Mouse (Mus musculus): ENCODE measurements around the gene H2-Q6. TPM values are rescaled to one million over a fixed set of nuclear protein-coding genes. Genes with fewer than 3 reads are reported as not detected.

H2-Q6 gene
- 1,046 TPM for polyA plus RNA-seq (2017; shearing (Covaris generic))

GRCm38 (mm10) chr17:35424624-35425416, at the start of gene H2-Q6:
Gene H2-Q6, plus strand, starts transcription at chr17:35424850.

GRCm38 (mm10) chr17:35379369-35379728, 45.3 kb upstream of the H2-Q6 start, which contains the start of gene H2-Q4:
Gene H2-Q4, plus strand, starts transcription at chr17:35379617.

GRCm38 (mm10) chr17:35438885-35439284, 14.2 kb downstream of the H2-Q6 start, which contains the start of gene H2-Q7:
Gene H2-Q7, plus strand, starts transcription at chr17:35439155.

GRCm38 (mm10) chr17:35469842-35470751, 45.4 kb downstream of the H2-Q6 start, which contains the start of gene H2-Q10:
Gene H2-Q10, plus strand, starts transcription at chr17:35470089.

Other genes with a start within 250 kb of the H2-Q6 start
- not detected for gene Aif1, start 248.8 kb upstream of the H2-Q6 start, polyA plus RNA-seq (2017; shearing (Covaris generic))
- gene Lst1, start 236.4 kb upstream of the H2-Q6 start, polyA plus RNA-seq (2017; shearing (Covaris generic)), result 1.6 TPM
- 849 TPM for gene Ltb, start 230.4 kb upstream of the H2-Q6 start, polyA plus RNA-seq (2017; shearing (Covaris generic))
- 107 TPM for gene Tnf, start 222.8 kb upstream of the H2-Q6 start, polyA plus RNA-seq (2017; shearing (Covaris generic))
- gene Lta, start 219.5 kb upstream of the H2-Q6 start, polyA plus RNA-seq (2017; shearing (Covaris generic)), result 42.5 TPM
- gene Gm16181, start 204.0 kb upstream of the H2-Q6 start, polyA plus RNA-seq (2017; shearing (Covaris generic)), result not detected
- gene Atp6v1g2, start 191.2 kb upstream of the H2-Q6 start, polyA plus RNA-seq (2017; shearing (Covaris generic)), result 4.8 TPM
- 18.7 TPM for gene Nfkbil1, start 189.1 kb upstream of the H2-Q6 start, polyA plus RNA-seq (2017; shearing (Covaris generic))
- gene Ddx39b, start 183.1 kb upstream of the H2-Q6 start, polyA plus RNA-seq (2017; shearing (Covaris generic)), result 170 TPM
- gene H2-D1, start 162.1 kb upstream of the H2-Q6 start, polyA plus RNA-seq (2017; shearing (Covaris generic)), result 6,438 TPM
- 0.26 TPM for gene H2-Q1, start 104.4 kb upstream of the H2-Q6 start, polyA plus RNA-seq (2017; shearing (Covaris generic))
- 47.9 TPM for gene H2-Q2, start 82.6 kb upstream of the H2-Q6 start, polyA plus RNA-seq (2017; shearing (Covaris generic))
- 69.3 TPM for gene H2-Q4, start 45.2 kb upstream of the H2-Q6 start, polyA plus RNA-seq (2017; shearing (Covaris generic))
- gene H2-Q7, start 14.3 kb downstream of the H2-Q6 start, polyA plus RNA-seq (2017; shearing (Covaris generic)), result 2,635 TPM
- 121 TPM for gene H2-Q10, start 45.2 kb downstream of the H2-Q6 start, polyA plus RNA-seq (2017; shearing (Covaris generic))
- not detected for gene Pou5f1, start 81.2 kb downstream of the H2-Q6 start, polyA plus RNA-seq (2017; shearing (Covaris generic))
- 12.1 TPM for gene Tcf19, start 92.0 kb downstream of the H2-Q6 start, polyA plus RNA-seq (2017; shearing (Covaris generic))
- gene Cchcr1, start 92.2 kb downstream of the H2-Q6 start, polyA plus RNA-seq (2017; shearing (Covaris generic)), result 15.1 TPM
- gene Psors1c2, start 108.4 kb downstream of the H2-Q6 start, polyA plus RNA-seq (2017; shearing (Covaris generic)), result not detected
- gene Cdsn, start 127.3 kb downstream of the H2-Q6 start, polyA plus RNA-seq (2017; shearing (Covaris generic)), result not detected
- gene 2300002M23Rik, start 142.6 kb downstream of the H2-Q6 start, polyA plus RNA-seq (2017; shearing (Covaris generic)), result not detected
- not detected for gene Sfta2, start 176.7 kb downstream of the H2-Q6 start, polyA plus RNA-seq (2017; shearing (Covaris generic))
- gene Gm9573, start 201.8 kb downstream of the H2-Q6 start, polyA plus RNA-seq (2017; shearing (Covaris generic)), result not detected
- gene Mucl3, start 218.8 kb downstream of the H2-Q6 start, polyA plus RNA-seq (2017; shearing (Covaris generic)), result not detected
- gene Vars2, start 242.7 kb downstream of the H2-Q6 start, polyA plus RNA-seq (2017; shearing (Covaris generic)), result 17.0 TPM
- 14.7 TPM for gene Gtf2h4, start 248.9 kb downstream of the H2-Q6 start, polyA plus RNA-seq (2017; shearing (Covaris generic))

Measured in effector memory CD4-positive, alpha-beta T cell, adult 5 months (primary cell).